ENCODE assay signal across 26 mouse cellular contexts in the genomic region with DNA sequence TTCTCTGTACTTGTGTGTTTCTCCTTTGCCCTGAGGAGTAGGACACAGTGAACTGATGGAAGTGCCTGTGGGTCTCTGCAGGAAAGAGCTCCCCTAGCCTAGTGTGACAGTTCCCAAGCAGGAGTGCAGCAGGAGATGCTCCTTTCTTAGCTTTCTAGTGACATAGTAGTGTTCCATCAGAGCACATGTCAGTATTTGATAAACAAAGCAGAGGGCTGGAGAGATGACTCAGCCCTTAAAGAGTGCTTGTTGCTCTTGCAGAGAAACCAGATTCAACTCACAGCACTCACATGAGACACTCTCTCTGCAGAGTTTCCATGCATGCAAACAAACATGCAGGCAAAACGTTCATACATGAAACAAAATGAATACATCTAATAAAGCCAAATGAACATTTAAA. TPM values are rescaled to one million over a fixed set of nuclear protein-coding genes. Genes with fewer than 3 reads are reported as not detected.
DNase-seq lines count a peak whose midpoint lies in the region; ATAC-seq and TF ChIP-seq lines count a peak whose summit lies in the region.
"Had no signal": no experiment of that assay in that cellular context is flagged by ENCODE, and none has a peak within 500 bp of the region (broad histone marks: within the 10 kb centered on the region; RNA-seq: fewer than 3 reads in every experiment).

No protein-coding gene starts in this region.

- H3K9ac ChIP-seq in MEL (ENCODE audit: control insufficient read depth, low read depth, low read length, poor library complexity, severe bottlenecking): no peak overlapping the region
- peak overlapping the region; percentile 60 for H3K9ac ChIP-seq in liver, embryonic 13.5 days
- H3K9ac ChIP-seq: embryonic facial prominence, embryonic 13.5 days; forebrain, embryonic 15.5 days; heart, embryonic 15.5 days; hindbrain, embryonic 14.5 days; limb, embryonic 15.5 days; neural tube, embryonic 12.5 days had no signal

- H3K4me2 ChIP-seq in liver, embryonic 13.5 days: peak overlapping the region; percentile 78
- H3K4me2 ChIP-seq: embryonic facial prominence, embryonic 13.5 days; forebrain, embryonic 15.5 days; heart, embryonic 15.5 days; hindbrain, embryonic 14.5 days; limb, embryonic 15.5 days; neural tube, embryonic 12.5 days had no signal

- TF ChIP-seq EP300 in MEL (IDR thresholded peaks at IDR 0.05; ENCODE audit: low read depth in 1 of 2, low read length in 2 of 2): no peak

- no peaks in the 10 kb centered on the region for H3K9me3 ChIP-seq in MEL (replicated peaks; ENCODE audit: insufficient read depth, low read length)
- H3K9me3 ChIP-seq in liver, embryonic 13.5 days (replicated peaks): no peaks in the 10 kb centered on the region
- H3K9me3 ChIP-seq: embryonic facial prominence, embryonic 13.5 days; forebrain, embryonic 15.5 days; heart, embryonic 15.5 days; limb, embryonic 15.5 days; neural tube, embryonic 12.5 days had no signal

- H3K4me1 ChIP-seq in MEL (ENCODE audit: control insufficient read depth in 1 of 2, insufficient read depth in 2 of 2, low read length in 2 of 2): peaks cover 22 to 23% of the 10 kb centered on the region in 2 experiments
- H3K4me1 ChIP-seq in liver, embryonic 13.5 days (replicated peaks): peaks cover 72% of the 10 kb centered on the region

- DNase-seq in 3T3-L1 (ENCODE audit: low read depth, low spot score) (peak; percentile 38), MEL (ENCODE audit: low read depth, low spot score) (no peak)
- DNase-seq in liver, embryonic 13.5 days: peak; percentile 52
- DNase-seq in retina, embryonic 14.5 days (ENCODE audit: low spot score): no peak
- DNase-seq in adrenal gland, postnatal 36 days: no peak
- no peak for DNase-seq in thymus, postnatal 25 days
- DNase-seq: cerebellum, adult 8-10 months; cerebellum, postnatal 36 days; embryo, embryonic 11 days; gastrocnemius, postnatal 10 days; heart, postnatal 36 days; kidney, adult 18-20 months; left cerebral cortex, postnatal 4 days; lung, postnatal 10 days; midbrain, embryonic 14.5 days; right cerebral cortex, postnatal 4 days; thymus, postnatal 4 days had no signal

- TF ChIP-seq RAD21 in MEL (IDR thresholded peaks at IDR 0.05; ENCODE audit: low read depth, low read length): no peak

- peak; percentile 55 for ATAC-seq in erythroblast, adult 5-6 weeks (replicated peaks; ENCODE audit: low FRiP score, poor library complexity, severe bottlenecking)
- ATAC-seq in liver, embryonic 13.5 days (ENCODE audit: low read depth): peak; percentile 27
- ATAC-seq: forebrain, embryonic 15.5 days; inflammation-experienced regulatory T-cells, adult 6 months had no signal

- no peak for TF ChIP-seq CTCF in MEL (IDR thresholded peaks at IDR 0.05 in 2 of 3, conservative IDR thresholded peaks at IDR 0.05 in 1 of 3; ENCODE audit: control insufficient read depth in 1 of 3, insufficient read depth in 1 of 3, low read depth in 2 of 3, low read length in 3 of 3, poor library complexity in 1 of 3, severe bottlenecking in 1 of 3)

- no peak for TF ChIP-seq POLR2A in MEL (IDR thresholded peaks at IDR 0.05; ENCODE audit: control insufficient read depth in 1 of 2, insufficient read depth in 1 of 2, low read depth in 1 of 2, low read length in 2 of 2, poor library complexity in 1 of 2)

- peaks cover 22 to 24% of the 10 kb centered on the region in 2 experiments for H3K36me3 ChIP-seq in MEL (ENCODE audit: control insufficient read depth in 1 of 2, insufficient read depth in 2 of 2, low read length in 2 of 2)
- peaks cover 60% of the 10 kb centered on the region for H3K36me3 ChIP-seq in liver, embryonic 13.5 days

- no peaks in the 10 kb centered on the region for H3K27me3 ChIP-seq in MEL (ENCODE audit: control insufficient read depth in 1 of 2, insufficient read depth in 2 of 2, low read length in 2 of 2)
- H3K27me3 ChIP-seq in liver, embryonic 13.5 days: no peaks in the 10 kb centered on the region
- H3K27me3 ChIP-seq: embryonic facial prominence, embryonic 13.5 days; forebrain, embryonic 15.5 days; heart, embryonic 15.5 days; limb, embryonic 15.5 days; neural tube, embryonic 12.5 days had no signal

- H3K4me3 ChIP-seq in MEL (ENCODE audit: control insufficient read depth in 1 of 2, insufficient read depth in 1 of 2, low read depth in 2 of 2, low read length in 2 of 2): no peak overlapping the region
- H3K4me3 ChIP-seq in liver, embryonic 13.5 days (replicated peaks): peak overlapping the region; percentile 53
- H3K4me3 ChIP-seq: embryonic facial prominence, embryonic 13.5 days; forebrain, embryonic 15.5 days; heart, embryonic 15.5 days; limb, embryonic 15.5 days; neural tube, embryonic 12.5 days had no signal

- H3K79me2 ChIP-seq in MEL (ENCODE audit: control insufficient read depth, insufficient read depth, low read length, poor library complexity): peaks cover 25% of the 10 kb centered on the region

- 57% methylated on average over 1 of the region's 1 CpGs for whole genome bisulfite sequencing in liver, embryonic 13.5 days (ENCODE audit: insufficient replicate concordance)

- no peak overlapping the region for H3K27ac ChIP-seq in MEL (ENCODE audit: control insufficient read depth, low read depth, low read length)
- peak overlapping the region; percentile 95 for H3K27ac ChIP-seq in liver, embryonic 13.5 days
- H3K27ac ChIP-seq: embryonic facial prominence, embryonic 13.5 days; forebrain, embryonic 15.5 days; heart, embryonic 15.5 days; hindbrain, embryonic 14.5 days; kidney, postnatal 0 days; limb, embryonic 15.5 days; neural tube, embryonic 12.5 days had no signal

TF ChIP-seq in MEL, 35 proteins besides CTCF, POLR2A, EP300 and RAD21:
- no peak for TF ChIP-seq POLR2AphosphoS5 (IDR thresholded peaks at IDR 0.05; ENCODE audit: borderline replicate concordance, low read depth, low read length)
- TF ChIP-seq MYC (IDR thresholded peaks at IDR 0.05; ENCODE audit: low read depth, low read length): 0 out of 2 replicates have a peak, but pooled peaks have one; percentile 37

RNA-seq across cellular contexts. Expression of a gene that starts 4.9 kb away (rescaled TPM):
- total RNA-seq in MEL (2012; rRNA removed): 38.4 and 41.3 TPM in 2 replicates
- polyA plus RNA-seq in MEL (2012; ENCODE audit: insufficient read depth in 1 of 2, insufficient read length in 2 of 2, low read depth in 1 of 2, low replicate concordance in 2 of 2, missing spikeins in 1 of 2): 10 to 100 TPM in 1 of 2 experiments, not detected in 1; 37.9 TPM
- 106 and 120 TPM in 2 replicates for total RNA-seq in erythroblast, adult 5-6 weeks (2015; ENCODE audit: low replicate concordance)
- 299 and 366 TPM in 2 replicates for total RNA-seq in erythroblast, adult 5-6 weeks (2017; ENCODE audit: low replicate concordance)
- polyA plus RNA-seq in liver, embryonic 13.5 days (2015; fragmentation: Nextera tagmentation; extraction: Ambion mirVana): 12.3 and 13.8 TPM in 2 replicates
- total RNA-seq in adrenal gland, postnatal 36 days (2021): 10 to 100 TPM; 22.4 to 25.9 TPM

RNA-seq across cellular contexts. Expression of a gene that starts 50.8 kb away (rescaled TPM):
- total RNA-seq in MEL (2012; rRNA removed): 12.0 and 13.6 TPM in 2 replicates
- polyA plus RNA-seq in MEL (2012; ENCODE audit: insufficient read depth in 1 of 2, insufficient read length in 2 of 2, low read depth in 1 of 2, low replicate concordance in 2 of 2, missing spikeins in 1 of 2): 10 to 100 TPM in 1 of 2 experiments, not detected in 1; 19.6 TPM
- 1.0 and 1.3 TPM in 2 replicates for total RNA-seq in erythroblast, adult 5-6 weeks (2015; ENCODE audit: low replicate concordance)
- 0.51 and 2.6 TPM in 2 replicates for total RNA-seq in erythroblast, adult 5-6 weeks (2017; ENCODE audit: low replicate concordance)
- polyA plus RNA-seq in liver, embryonic 13.5 days (2015; fragmentation: Nextera tagmentation; extraction: Ambion mirVana): 2.5 and 2.6 TPM in 2 replicates
- total RNA-seq in adrenal gland, postnatal 36 days (2021): 10 to 100 TPM; 11.2 to 16.9 TPM

Comparison
In these comparisons a context has a peak if more than half of its experiments do, and no peak if none do; other contexts are left out.
1. DNase-seq: peak in 3T3-L1 (single experiment) and liver, embryonic 13.5 days (single experiment); none in MEL (single experiment), retina, embryonic 14.5 days (single experiment), adrenal gland, postnatal 36 days (0 of 2) and thymus, postnatal 25 days (single experiment).